Mouse (Mus musculus) cerebellum, postnatal 10 days (tissue): ENCODE data around the gene Tspear.
A peak's percentile ranks its signal among the peaks of the same experiment; 100 is the strongest.

ENCODE experiments used
- DNase-seq, 2 experiments: peaks; one replicate each; pipeline ENCODE4 v3.0.0; 2021; ENCODE audit warnings: mixed read lengths in 2 of 2

Tspear gene

GRCm38 (mm10) chr10:77882553-77882952 is 196.2 kb downstream of the Tspear start:
- DNase-seq = no peak

GRCm38 (mm10) chr10:77886007-77886747 is 199.8 kb downstream of the Tspear start:
- peak in 1 of 2 experiments; percentile 32 for DNase-seq

GRCm38 (mm10) chr10:77890987-77891565 is 204.7 kb downstream of the Tspear start:
- DNase-seq = no peak

GRCm38 (mm10) chr10:77895562-77895961 is 209.2 kb downstream of the Tspear start:
- DNase-seq = no peak

GRCm38 (mm10) chr10:77900126-77900525 is 213.8 kb downstream of the Tspear start:
- DNase-seq = no peak

- peak; percentile 33 to 37 for DNase-seq
Observed at GRCm38 (mm10) chr10:77900903-77901818, 214.8 kb downstream of the Tspear start.

- peak; percentile 82 for DNase-seq
Observed at GRCm38 (mm10) chr10:77901871-77902210, 215.5 kb downstream of the Tspear start.

- peak; percentile 91 to 93 for DNase-seq
Observed at GRCm38 (mm10) chr10:77902211-77902893, 216.0 kb downstream of the Tspear start, which contains the start of gene Lrrc3. TSS of gene Lrrc3 (minus strand) at chr10:77902536.

- DNase-seq = peak; percentile 88 to 90
Observed at GRCm38 (mm10) chr10:77902894-77903715, 216.7 kb downstream of the Tspear start.

GRCm38 (mm10) chr10:77912605-77913004 is 226.2 kb downstream of the Tspear start:
- peak; percentile 47 to 64 for DNase-seq

GRCm38 (mm10) chr10:77913292-77913691 is 226.9 kb downstream of the Tspear start:
- no peak for DNase-seq

- DNase-seq = peak; percentile 77 to 78
Observed at GRCm38 (mm10) chr10:77916636-77917335, 230.4 kb downstream of the Tspear start.

- no peak for DNase-seq
Observed at GRCm38 (mm10) chr10:77921009-77921408, 234.6 kb downstream of the Tspear start.

- DNase-seq = no peak
Observed at GRCm38 (mm10) chr10:77922681-77923080, 236.3 kb downstream of the Tspear start.

- peak; percentile 70 to 79 for DNase-seq
Observed at GRCm38 (mm10) chr10:77926140-77926539, 239.8 kb downstream of the Tspear start.

- DNase-seq = no peak
Observed at GRCm38 (mm10) chr10:77927375-77927774, 241.0 kb downstream of the Tspear start.
